Mouse (Mus musculus) layer of hippocampus, adult 9-10 months (tissue): ENCODE measurements around the gene Kif5c.

Source experiments
- DNase-seq: peaks from one replicate; pipeline ENCODE4 v3.0.0; 2022; ENCODE audit warnings: low spot score

Gene Kif5c

DNA sequence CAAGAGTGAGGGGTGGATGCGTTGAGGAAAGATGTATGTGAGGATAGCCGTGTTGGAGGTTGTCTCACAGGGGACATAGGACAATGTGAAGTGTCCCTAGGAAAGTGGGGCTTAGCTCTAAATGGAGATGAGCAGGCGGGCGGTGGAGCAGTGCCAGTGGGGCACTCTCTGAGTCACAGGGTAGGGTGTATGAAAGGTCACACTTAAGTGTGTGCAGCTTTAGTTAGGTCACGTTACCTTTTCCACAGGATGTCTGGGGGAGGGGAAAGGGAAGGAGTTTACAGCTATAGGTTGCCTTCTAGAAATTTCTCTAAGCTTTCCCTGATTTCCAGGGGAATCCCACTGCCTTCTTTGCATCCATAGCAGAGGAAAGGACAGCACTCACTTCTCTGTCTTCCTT, 170.4 kb downstream of the Kif5c start:
- no peak for DNase-seq

DNA sequence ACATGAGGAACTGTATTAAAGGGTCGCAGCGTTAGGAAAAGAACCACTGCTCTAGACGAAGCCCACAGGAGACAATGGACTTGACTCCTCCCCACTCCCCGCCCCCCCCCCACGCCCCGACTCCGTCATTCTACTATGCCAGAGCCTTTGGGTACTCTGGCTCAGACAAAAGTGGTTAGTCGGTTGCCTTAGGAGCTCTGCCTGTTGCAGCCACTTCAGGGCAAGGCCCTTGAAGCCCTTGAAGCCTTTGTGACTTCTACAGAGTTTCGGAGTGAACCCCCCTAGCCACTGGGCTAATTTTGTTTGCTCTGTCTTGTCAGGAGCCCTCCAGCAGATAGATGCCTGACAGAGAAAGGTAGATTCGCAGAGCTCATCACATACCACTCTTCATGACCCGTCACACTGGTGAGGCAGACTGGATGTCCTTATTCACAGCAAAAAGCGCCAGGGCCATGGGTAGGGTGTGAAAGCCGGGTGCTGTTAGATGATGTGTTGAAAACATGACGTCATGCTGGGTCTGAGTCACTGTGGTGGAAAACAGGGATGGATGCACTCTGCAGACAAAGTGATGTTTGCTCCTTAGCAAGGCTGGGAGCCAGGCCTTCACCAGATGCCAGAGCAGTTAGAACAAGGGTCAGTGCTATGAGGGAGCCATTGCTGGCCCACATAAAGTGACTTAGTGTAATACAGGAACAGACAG, 178.5 kb downstream of the Kif5c start:
- peak; percentile 13 for DNase-seq

DNA sequence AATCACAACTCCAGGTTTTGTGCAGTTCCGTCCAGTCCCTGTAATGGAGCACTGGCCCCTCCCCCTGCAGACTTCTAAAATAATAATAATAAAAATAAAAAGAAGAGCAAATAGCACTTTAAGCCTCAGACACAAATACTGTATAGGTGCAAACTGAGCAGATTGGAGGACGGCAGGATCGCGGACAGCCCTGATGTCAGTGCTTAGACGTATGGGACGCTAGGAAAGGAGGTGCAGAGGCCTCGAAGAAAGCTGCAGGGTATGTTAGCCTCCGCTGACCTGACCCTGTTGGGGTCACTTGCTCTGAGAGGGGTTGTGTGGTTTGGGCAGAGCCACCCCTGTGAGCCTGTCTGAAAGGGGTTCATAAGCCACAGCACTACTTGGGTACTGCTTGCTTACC, 185.3 kb downstream of the Kif5c start:
- DNase-seq = no peak

DNA sequence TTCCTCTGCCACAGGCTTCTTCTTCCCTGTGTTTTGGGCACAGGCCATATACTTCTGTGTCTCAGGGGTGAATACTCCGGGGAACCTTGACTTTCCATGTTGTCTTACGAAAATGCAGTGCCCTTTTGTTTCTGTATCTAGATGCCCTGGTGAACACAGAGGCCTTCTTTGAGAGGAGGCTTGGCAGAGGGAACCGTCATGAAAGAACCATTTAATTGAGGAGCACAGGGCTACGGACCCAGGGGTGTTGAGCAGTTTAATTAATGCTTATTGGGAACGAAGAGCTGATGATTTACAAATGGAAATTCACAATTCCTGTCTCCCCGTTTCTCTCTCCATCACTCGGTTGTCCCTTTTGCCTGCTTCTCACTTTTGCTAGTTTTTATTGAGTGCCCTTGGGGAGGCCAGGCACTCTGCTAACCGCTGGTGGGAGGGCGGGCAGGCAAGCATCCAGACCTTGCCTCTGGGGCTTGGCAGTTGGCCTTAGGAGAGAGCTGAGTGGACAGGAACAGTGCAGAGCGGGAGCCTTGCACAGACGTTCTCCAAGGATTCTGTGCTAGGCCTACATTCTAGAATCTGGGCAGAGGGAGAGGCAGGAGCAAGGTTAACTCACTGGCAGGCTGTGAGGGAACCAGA, 186.8 kb downstream of the Kif5c start:
- DNase-seq = no peak

DNA sequence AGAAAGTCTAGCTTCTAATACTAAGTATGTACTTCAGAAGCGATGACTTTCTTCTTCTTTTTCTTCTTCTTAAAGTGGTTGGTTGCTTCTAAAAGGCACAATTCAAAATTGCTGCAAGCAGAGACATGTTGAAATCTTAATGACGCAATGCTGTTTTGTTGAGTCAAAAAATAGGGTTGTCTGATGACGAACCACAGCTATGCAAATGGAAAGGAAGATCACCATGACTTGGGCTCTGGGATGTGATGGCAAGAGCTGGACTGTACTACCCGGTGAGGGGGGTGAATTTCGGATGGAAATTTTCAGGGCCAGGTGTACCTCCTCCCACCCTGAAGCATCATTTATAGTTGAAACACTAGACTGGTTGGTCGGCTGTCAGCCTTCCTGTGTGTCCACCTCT, 190.4 kb downstream of the Kif5c start:
- DNase-seq = no peak

DNA sequence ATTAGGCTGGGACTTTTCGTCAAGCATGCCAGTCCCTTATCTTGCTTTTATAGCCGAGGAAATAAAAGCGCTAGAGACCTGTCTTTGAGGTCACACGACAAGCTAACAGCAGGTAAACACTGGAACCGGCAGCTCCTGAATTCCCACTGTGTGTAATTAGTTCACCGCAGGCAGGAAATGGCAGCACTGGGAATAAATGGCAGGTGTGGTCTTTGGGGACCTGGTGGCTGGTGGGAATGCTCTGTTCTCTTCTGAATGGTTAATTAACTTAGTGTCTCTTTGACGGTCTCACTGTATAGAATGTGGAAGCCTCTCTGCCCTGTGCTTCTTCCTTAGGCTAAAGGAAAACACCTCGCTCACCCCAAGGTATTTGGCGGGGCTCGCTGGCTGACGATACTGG, 192.3 kb downstream of the Kif5c start:
- no peak for DNase-seq

DNA sequence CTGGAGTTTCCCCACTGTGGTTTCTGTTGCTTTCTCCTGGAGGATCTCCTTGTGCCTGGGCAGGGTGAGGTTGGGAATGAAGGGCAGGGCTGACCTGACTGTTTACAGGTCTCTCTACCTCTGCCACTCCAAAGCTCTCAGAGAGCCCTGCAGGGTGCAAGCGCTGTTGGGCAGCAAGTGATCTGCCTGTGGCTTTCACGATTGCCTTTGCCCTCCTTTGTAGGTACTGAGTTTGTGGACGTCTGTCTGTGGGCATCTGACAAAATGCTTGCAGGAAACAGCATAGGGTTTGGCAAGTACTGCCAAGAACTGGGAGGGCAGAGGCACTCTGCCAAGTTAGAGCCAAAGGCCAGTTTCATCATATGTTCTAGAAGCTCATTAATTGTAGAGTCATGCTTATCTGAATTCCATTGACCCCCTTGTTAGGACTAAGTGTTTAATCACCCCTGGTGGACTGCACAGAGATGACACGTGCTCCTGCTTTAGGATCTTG, 192.8 kb downstream of the Kif5c start:
- no peak for DNase-seq

DNA sequence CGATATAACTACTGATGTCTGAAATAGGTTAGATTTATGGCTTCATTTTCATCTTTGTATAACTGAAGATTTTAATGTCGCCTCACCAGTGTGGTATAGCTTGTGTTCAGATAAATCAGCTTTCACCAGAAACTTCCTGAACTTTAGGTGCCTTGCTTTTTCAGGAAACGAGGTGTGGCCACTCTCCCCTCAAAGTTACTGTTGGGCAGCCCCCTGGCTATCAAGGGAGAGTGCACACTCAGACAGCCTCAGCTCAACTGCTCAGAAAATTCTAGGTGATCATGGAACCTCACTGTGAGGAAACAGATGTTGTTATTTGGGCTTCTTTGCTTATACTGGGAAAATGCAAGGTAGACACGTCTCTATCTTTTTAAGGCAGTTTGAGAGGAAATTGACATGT, 194.1 kb downstream of the Kif5c start:
- DNase-seq = no peak

DNA sequence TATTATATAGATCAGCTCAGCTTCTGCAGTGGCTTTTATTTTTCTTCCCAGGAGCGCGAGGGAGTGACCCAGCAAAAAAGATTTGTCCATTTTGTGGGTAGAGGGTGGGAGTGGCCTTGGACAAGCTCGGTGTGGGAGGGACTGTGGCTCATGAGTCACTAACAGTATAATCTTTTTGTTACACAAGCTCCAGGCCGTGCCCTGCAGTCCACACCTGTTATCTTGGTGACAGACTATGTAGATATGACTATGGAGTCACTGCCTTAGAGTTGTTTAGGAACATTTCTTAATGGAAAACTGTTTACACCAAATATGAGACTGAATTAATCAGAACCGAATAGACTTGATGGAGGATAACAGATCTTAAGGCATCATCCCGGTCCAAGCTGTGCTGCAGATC, 194.9 kb downstream of the Kif5c start:
- DNase-seq = no peak

DNA sequence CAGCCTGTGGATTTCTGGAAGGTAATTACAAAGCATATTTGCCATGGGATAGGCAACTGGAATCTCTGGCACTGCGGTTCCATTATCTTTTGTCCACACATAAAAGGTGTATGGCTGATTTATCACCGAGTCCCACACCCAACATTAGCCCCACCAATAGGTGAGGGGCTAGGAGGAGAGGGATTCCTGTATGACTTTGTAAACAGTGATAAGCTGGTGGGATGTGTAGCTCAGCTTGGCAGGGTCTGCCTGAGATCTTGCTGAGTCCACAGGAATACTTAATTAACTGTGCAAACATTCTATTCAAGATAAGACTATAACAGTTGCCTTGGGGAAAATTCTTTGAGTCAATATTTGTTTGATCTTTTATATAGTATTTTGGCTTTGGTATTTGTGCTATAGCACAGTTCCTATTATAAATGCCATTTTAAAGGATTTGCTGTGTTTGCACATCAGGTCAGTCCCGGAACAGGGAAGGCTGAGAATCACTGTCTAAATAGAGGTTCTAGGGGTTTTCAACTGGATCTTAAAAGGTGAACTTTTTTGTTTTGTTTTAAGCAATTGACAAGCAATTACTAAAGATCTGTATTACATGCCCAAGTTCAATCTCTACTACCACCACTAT, 196.7 kb downstream of the Kif5c start:
- DNase-seq = no peak

DNA sequence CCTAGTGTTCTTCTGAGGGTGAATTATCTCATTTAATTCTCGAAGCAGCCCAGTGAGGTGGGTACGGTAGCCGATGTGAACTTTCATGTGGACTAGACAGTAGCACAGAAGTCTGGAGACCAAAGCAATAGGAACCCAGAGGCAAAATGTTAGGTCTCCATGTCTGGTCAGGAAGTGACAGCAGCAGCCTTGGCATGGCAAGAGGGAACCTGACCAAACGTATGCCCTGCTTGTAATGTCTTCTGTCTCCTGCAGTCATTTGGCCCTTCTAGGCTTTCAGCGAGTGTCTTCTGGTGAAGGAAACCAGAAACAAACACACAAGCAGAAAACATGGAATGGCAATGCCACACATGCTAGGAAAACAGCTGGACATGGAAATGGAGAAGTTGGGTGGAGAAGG, 197.5 kb downstream of the Kif5c start:
- DNase-seq = no peak

DNA sequence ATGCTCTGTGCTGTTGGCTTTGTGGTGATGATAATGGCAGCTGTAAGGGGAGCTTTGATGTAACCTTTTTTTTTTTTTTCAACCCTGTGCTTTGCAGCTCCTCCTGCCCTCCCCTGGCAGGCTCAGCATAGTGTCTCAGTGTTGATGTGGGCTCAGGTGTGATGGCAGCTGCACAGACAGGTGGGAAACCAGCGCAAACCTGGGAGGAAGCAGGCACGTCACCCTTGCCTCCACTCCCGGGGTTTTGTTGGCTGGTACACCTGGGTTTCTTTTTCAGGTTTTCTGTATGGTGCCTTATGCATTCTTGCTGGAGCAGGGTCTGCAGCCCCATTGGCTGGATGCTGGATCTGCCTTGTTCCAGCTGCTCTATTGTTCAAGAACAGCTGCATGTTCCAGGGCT, 198.1 kb downstream of the Kif5c start:
- no peak for DNase-seq

DNA sequence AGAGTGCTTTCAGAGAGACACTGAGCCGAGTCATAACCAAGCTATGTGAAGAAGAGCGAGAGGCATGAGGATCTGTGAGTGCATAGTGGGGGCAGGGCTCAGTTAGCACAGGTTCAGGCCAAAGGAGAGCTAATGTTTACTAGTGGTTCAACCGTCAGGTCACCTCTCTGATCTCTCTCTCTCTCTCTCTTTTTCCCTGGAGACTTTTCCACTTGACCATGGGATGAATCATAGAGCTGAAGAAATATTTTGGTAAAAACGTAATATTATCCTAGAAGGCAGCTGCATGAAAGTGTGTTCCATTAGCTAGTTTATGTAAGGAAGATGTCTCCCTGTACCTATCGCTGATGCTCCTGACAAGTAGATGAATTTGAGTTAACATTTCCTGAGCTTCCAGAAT, 199.0 kb downstream of the Kif5c start:
- DNase-seq = no peak

DNA sequence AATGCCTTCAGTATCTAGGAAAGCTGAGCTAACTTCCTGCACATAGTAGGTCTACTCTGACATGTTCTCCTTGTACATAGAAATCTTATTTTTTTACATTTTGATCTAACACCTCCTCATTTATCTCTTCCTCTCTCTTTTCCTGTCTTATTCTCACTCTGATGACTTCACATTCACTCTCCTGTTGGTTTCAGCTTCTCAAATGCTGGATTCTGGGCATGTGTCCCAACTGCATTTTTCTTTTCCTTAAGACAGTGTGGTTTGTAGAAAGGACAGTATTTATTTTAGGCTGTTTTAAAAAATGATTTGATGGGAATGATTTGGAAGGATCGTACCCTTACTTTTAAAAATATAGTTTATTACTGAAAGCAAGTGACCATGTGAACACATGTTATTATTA, 203.2 kb downstream of the Kif5c start:
- no peak for DNase-seq
